In the genomic region with DNA sequence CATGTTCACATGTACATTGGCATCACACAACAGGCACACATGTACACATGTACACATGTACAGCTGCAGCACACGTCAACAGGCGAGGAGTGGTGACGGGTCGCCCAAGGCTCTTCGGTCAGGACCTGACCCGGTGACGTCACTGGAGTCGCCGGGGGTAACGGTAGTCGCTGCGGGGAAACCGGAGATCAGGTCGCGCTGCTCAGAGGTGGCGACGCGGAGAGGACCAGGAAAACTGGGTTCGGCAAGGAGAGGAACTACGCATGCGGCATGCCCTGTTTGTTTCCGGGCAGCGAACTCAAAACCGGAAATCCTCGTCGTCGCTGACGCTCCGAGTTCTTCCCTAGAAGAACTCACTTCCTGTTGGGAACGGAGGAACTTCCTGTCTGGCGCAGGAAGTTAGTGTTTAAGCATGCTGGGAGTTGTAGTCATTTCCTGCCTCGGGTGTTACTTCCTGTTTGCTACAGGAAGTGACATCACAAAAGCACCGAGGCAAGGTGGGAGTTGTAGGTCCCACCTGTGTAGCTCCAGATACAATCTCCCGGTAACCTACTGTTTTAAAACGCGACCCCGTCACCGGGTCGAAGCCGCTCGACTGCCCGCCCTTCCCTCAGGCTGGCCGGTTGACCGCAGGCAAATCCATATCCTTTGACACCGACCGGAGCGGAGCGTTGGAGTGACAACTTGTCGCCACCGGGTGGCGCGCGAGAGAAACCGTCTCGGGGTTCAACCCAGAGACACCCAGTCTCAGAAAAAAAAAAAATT, we compare ENCODE assay signal across 8 mouse cellular contexts.
DNase-seq lines count a peak whose midpoint lies in the region; ATAC-seq and TF ChIP-seq lines count a peak whose summit lies in the region.

No protein-coding gene starts in this region.

- WGBS in bone marrow, adult 2 months, result under 1% methylated on average over 55 of the region's 55 CpGs
- WGBS in embryonic facial prominence, embryonic 15.5 days, result under 1% methylated on average over 55 of the region's 55 CpGs
- under 1% methylated on average over 55 of the region's 55 CpGs for WGBS in limb, embryonic 14.5 days
- under 1% methylated on average over 55 of the region's 55 CpGs for WGBS in midbrain, postnatal 0 days

- peak; percentile 98 for ATAC-seq in embryonic facial prominence, embryonic 15.5 days (ENCODE audit: insufficient number of reproducible peaks, low FRiP score, low TSS enrichment, low read depth)
- peak; percentile 99 for ATAC-seq in limb, embryonic 14.5 days (ENCODE audit: low FRiP score, low read depth)
- peak; percentile 98 for ATAC-seq in midbrain, postnatal 0 days (ENCODE audit: low FRiP score)

- peak overlapping the region; percentile 93 for H3K27ac ChIP-seq in bone marrow, adult 2 months (ENCODE audit: control insufficient read depth, insufficient read depth, low read depth, low read length, poor library complexity)
- peak overlapping the region; percentile 90 for H3K27ac ChIP-seq in embryonic facial prominence, embryonic 15.5 days (replicated peaks)
- H3K27ac ChIP-seq in limb, embryonic 14.5 days (replicated peaks; ENCODE audit: low read depth, low read length), result peak overlapping the region; percentile 83
- peak overlapping the region; percentile 88 for H3K27ac ChIP-seq in midbrain, postnatal 0 days (ENCODE audit: low read depth, low read length)

- peak overlapping the region; percentile 68 for H3K4me2 ChIP-seq in embryonic facial prominence, embryonic 15.5 days (replicated peaks)
- peak overlapping the region; percentile 65 for H3K4me2 ChIP-seq in limb, embryonic 14.5 days (replicated peaks; ENCODE audit: low read depth, low read length, severe bottlenecking)
- H3K4me2 ChIP-seq in midbrain, postnatal 0 days (ENCODE audit: low read depth, low read length, poor library complexity, severe bottlenecking), result peak overlapping the region; percentile 68

- peak overlapping the region; percentile 96 for H3K4me3 ChIP-seq in bone marrow, adult 2 months (replicated peaks; ENCODE audit: control insufficient read depth, low read depth, low read length)
- peak overlapping the region; percentile 60 for H3K4me3 ChIP-seq in embryonic facial prominence, embryonic 15.5 days (replicated peaks)
- H3K4me3 ChIP-seq in limb, embryonic 14.5 days (replicated peaks; ENCODE audit: low read length), result peak overlapping the region; percentile 55
- H3K4me3 ChIP-seq in midbrain, postnatal 0 days (ENCODE audit: low read depth, low read length), result peak overlapping the region; percentile 59

- peak; percentile 100 for DNase-seq in 416B (ENCODE audit: low read depth)
- peak; percentile 93 for DNase-seq in heart, adult 8-10 months (ENCODE audit: low spot score)
- peak; percentile 96 for DNase-seq in kidney, adult 9 months
- peak; percentile 100 for DNase-seq in limb, embryonic 14.5 days (ENCODE audit: low spot score)
- peak; percentile 100 for DNase-seq in midbrain, postnatal 0 days (ENCODE audit: low spot score)
- DNase-seq in spleen, postnatal 14 days (ENCODE audit: low spot score in 2 of 2), result peak; percentile 68 to 81

- peak overlapping the region; percentile 53 for H3K9ac ChIP-seq in embryonic facial prominence, embryonic 15.5 days
- H3K9ac ChIP-seq in limb, embryonic 14.5 days (ENCODE audit: low read depth, low read length, severe bottlenecking), result peak overlapping the region; percentile 65
- peak overlapping the region; percentile 69 for H3K9ac ChIP-seq in midbrain, postnatal 0 days (replicated peaks; ENCODE audit: low read length, poor library complexity, severe bottlenecking)

- H3K4me1 ChIP-seq in bone marrow, adult 2 months (ENCODE audit: control insufficient read depth, insufficient read depth, low read length), result peaks cover 6% of the 10 kb centered on the region; the same call in 1 of the 2 replicates
- H3K4me1 ChIP-seq in embryonic facial prominence, embryonic 15.5 days, result 0 out of 2 replicates have a peak, but pooled peaks cover 4% of the 10 kb centered on the region
- peaks cover 6% of the 10 kb centered on the region; the same call in 1 of the 2 replicates for H3K4me1 ChIP-seq in limb, embryonic 14.5 days (ENCODE audit: control insufficient read depth, insufficient read depth, low read length)
- 0 out of 2 replicates have a peak, but pooled peaks cover 6% of the 10 kb centered on the region for H3K4me1 ChIP-seq in midbrain, postnatal 0 days (ENCODE audit: insufficient read depth, low read length)

- no peaks in the 10 kb centered on the region for H3K9me3 ChIP-seq in embryonic facial prominence, embryonic 15.5 days (replicated peaks)
- H3K9me3 ChIP-seq in limb, embryonic 14.5 days (ENCODE audit: control insufficient read depth, low read length), result no peaks in the 10 kb centered on the region
- H3K9me3 ChIP-seq in midbrain, postnatal 0 days (ENCODE audit: low read length), result no peaks in the 10 kb centered on the region

- no peaks in the 10 kb centered on the region for H3K36me3 ChIP-seq in embryonic facial prominence, embryonic 15.5 days
- H3K36me3 ChIP-seq in limb, embryonic 14.5 days (ENCODE audit: control insufficient read depth, insufficient read depth, low read length), result no peaks in the 10 kb centered on the region
- no peaks in the 10 kb centered on the region for H3K36me3 ChIP-seq in midbrain, postnatal 0 days (ENCODE audit: insufficient read depth, low read length)

- H3K27me3 ChIP-seq in embryonic facial prominence, embryonic 15.5 days, result no peaks in the 10 kb centered on the region
- H3K27me3 ChIP-seq in limb, embryonic 14.5 days (ENCODE audit: control insufficient read depth, insufficient read depth, low read length), result no peaks in the 10 kb centered on the region
- H3K27me3 ChIP-seq in midbrain, postnatal 0 days (ENCODE audit: insufficient read depth, low read length), result no peaks in the 10 kb centered on the region

- peak; percentile 71 for TF ChIP-seq POLR2A in bone marrow, adult 2 months (IDR thresholded peaks at IDR 0.05; ENCODE audit: borderline replicate concordance, control insufficient read depth, low read depth, low read length)
- TF ChIP-seq POLR2A in limb, embryonic 14.5 days (IDR thresholded peaks at IDR 0.05; ENCODE audit: borderline replicate concordance, extremely low read depth, insufficient read depth, insufficient read length), result peak; percentile 30; the same call in 1 of the 2 replicates

- TF ChIP-seq CTCF in bone marrow, adult 2 months (IDR thresholded peaks at IDR 0.05; ENCODE audit: control insufficient read depth, insufficient read depth, low read length), result peak; percentile 68
- TF ChIP-seq CTCF in midbrain, postnatal 0 days (IDR thresholded peaks at IDR 0.05), result peak; percentile 85

Comparison
In these comparisons a context has a peak if more than half of its experiments do, and no peak if none do; other contexts are left out.
1. Peak in every context shown above with its lines: DNase-seq, ATAC-seq, H3K4me3 ChIP-seq and H3K27ac ChIP-seq.